Mouse (Mus musculus) lung, postnatal 0 days (tissue): ENCODE data around the gene Prph2.

Experiments used
- CTCF ChIP-seq: IDR thresholded peaks from 2 replicates; pipeline ENCODE4 v1.5.1; 2016; ENCODE audit warnings: antibody characterized with exemption, mild to moderate bottlenecking
- EP300 ChIP-seq: IDR thresholded peaks from 2 replicates; pipeline ENCODE4 v1.6.1; 2016; ENCODE audit warnings: antibody characterized with exemption, mild to moderate bottlenecking, control low read depth

DNA sequence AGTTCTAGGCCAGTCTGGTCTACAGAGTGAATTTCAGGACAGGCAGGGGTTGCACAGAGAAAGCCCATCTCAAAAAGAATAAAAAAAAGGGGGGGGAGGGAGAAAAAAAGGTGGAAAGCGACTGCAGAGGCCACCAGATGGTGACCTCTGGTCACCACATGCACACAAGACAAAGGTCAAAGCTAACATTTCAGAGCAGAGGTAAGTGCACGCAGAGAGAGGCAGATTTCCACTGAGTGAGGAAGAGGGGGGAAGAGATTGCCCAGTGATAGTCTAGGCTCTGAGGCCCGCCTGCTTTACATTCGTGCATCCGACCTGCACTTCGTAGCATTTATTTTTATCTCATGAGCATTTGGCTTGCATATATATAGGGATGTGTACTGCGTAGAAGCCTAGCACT, 37.5 kb upstream of the Prph2 start:
- TF ChIP-seq CTCF (no peak), EP300 (no peak)
